17 mouse cellular contexts compared by ENCODE assay signal in the genomic region with DNA sequence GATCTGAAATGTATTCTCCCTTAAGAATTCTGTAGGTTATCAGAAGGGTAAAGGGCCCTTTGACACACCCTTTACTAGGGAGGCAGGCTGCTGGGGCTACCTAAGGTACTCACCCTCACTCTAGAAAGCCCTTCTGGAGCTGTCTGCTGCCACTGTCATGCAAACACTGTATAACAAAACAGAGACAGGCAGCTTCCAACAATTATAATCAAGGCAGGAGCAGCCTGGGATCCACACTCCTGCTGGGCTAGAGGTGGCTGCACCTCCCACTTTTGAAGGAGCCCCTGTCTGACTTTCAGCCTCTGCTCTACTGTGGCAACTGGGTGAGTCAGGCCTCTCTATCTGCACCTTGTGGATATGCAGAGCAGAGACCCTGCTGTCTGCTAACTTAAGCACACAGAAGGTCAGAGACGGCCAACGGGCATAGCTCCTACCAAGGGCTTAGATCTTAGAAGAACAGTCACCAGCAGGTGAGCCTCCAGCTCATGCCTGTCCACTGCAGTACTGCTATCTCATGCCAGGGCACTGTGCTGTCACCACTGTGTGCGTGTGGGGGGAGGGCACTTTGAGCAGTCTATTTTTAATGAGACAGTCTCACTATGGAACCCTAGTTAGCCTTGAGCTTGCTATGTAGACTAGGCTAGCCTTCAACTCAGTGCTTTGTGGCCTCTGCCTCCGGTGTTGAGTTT. TPM values are rescaled to one million over a fixed set of nuclear protein-coding genes. Genes with fewer than 3 reads are reported as not detected.
DNase-seq lines count a peak whose midpoint lies in the region; ATAC-seq and TF ChIP-seq lines count a peak whose summit lies in the region.
"Had no signal": no experiment of that assay in that cellular context is flagged by ENCODE, and none has a peak within 500 bp of the region (broad histone marks: within the 10 kb centered on the region; RNA-seq: fewer than 3 reads in every experiment).

No protein-coding gene starts in this region.

- no peaks in the 10 kb centered on the region for H3K9me3 ChIP-seq in intestine, embryonic 16.5 days (ENCODE audit: control insufficient read depth, low read length)
- H3K9me3 ChIP-seq in intestine, postnatal 0 days (ENCODE audit: control insufficient read depth), result no peaks in the 10 kb centered on the region
- H3K9me3 ChIP-seq: hindbrain, embryonic 15.5 days; neural tube, embryonic 12.5 days had no signal

- H3K27me3 ChIP-seq in intestine, embryonic 16.5 days (replicated peaks; ENCODE audit: control insufficient read depth, insufficient read depth, low read length), result no peaks in the 10 kb centered on the region
- no peaks in the 10 kb centered on the region for H3K27me3 ChIP-seq in intestine, postnatal 0 days (replicated peaks; ENCODE audit: control insufficient read depth, insufficient read depth, low read length)
- H3K27me3 ChIP-seq: hindbrain, embryonic 15.5 days; neural tube, embryonic 12.5 days had no signal

- 0 out of 2 replicates have a peak, but pooled peaks cover 2% of the 10 kb centered on the region for H3K4me1 ChIP-seq in intestine, embryonic 16.5 days (ENCODE audit: control insufficient read depth, insufficient read depth, low read length)
- no peaks in the 10 kb centered on the region for H3K4me1 ChIP-seq in intestine, postnatal 0 days (replicated peaks; ENCODE audit: control insufficient read depth, insufficient read depth, low read length)
- H3K4me1 ChIP-seq: hindbrain, embryonic 15.5 days; neural tube, embryonic 12.5 days had no signal

- no peak overlapping the region for H3K27ac ChIP-seq in intestine, embryonic 16.5 days (ENCODE audit: low read length)
- H3K27ac ChIP-seq in intestine, postnatal 0 days (ENCODE audit: low read depth, low read length), result no peak overlapping the region
- H3K27ac ChIP-seq: hindbrain, embryonic 15.5 days; neural tube, embryonic 12.5 days had no signal

- TF ChIP-seq CTCF in intestine, postnatal 0 days (IDR thresholded peaks at IDR 0.05; ENCODE audit: low read depth), result no peak

- no peak overlapping the region for H3K9ac ChIP-seq in intestine, embryonic 16.5 days (ENCODE audit: low read depth, low read length)
- no peak overlapping the region for H3K9ac ChIP-seq in intestine, postnatal 0 days (ENCODE audit: low read depth, low read length)
- H3K9ac ChIP-seq: hindbrain, embryonic 15.5 days; neural tube, embryonic 12.5 days had no signal

- peak; percentile 41 for ATAC-seq in intestine, embryonic 16.5 days
- ATAC-seq in intestine, postnatal 0 days, result no peak
- ATAC-seq in common myeloid progenitor, adult 5-6 weeks (replicated peaks; ENCODE audit: low read depth, poor library complexity, severe bottlenecking), result 0 out of 2 replicates have a peak, but pooled peaks have one; percentile 7
- ATAC-seq: CD4-positive, CD25-positive, alpha-beta regulatory T cell, adult 4 months had no signal

- peaks cover 15% of the 10 kb centered on the region; the same call in 1 of the 2 replicates for H3K36me3 ChIP-seq in intestine, embryonic 16.5 days (ENCODE audit: control insufficient read depth, insufficient read depth, low read length)
- peaks cover 59% of the 10 kb centered on the region for H3K36me3 ChIP-seq in intestine, postnatal 0 days (ENCODE audit: control insufficient read depth, insufficient read depth)

- DNase-seq in thymus, postnatal 4 days, result peak; percentile 1
- DNase-seq in thymus, postnatal 36 days, result no peak
- DNase-seq in retina, postnatal 1 day, result no peak
- DNase-seq in thymus, postnatal 14 days, result no peak
- DNase-seq: adrenal gland, postnatal 14 days; cerebellum, postnatal 25 days; gastrocnemius, postnatal 36 days; lung, postnatal 36 days had no signal

- no peak overlapping the region for H3K4me2 ChIP-seq in intestine, embryonic 16.5 days (ENCODE audit: low read depth, low read length)
- no peak overlapping the region for H3K4me2 ChIP-seq in intestine, postnatal 0 days (replicated peaks; ENCODE audit: low read depth)
- H3K4me2 ChIP-seq: hindbrain, embryonic 15.5 days; neural tube, embryonic 12.5 days had no signal

- no peak overlapping the region for H3K4me3 ChIP-seq in intestine, embryonic 16.5 days (ENCODE audit: low read length)
- no peak overlapping the region for H3K4me3 ChIP-seq in intestine, postnatal 0 days (ENCODE audit: low read depth, low read length)
- H3K4me3 ChIP-seq: hindbrain, embryonic 15.5 days; neural tube, embryonic 12.5 days had no signal

- WGBS in intestine, embryonic 16.5 days, result 78% methylated on average over 4 of the region's 4 CpGs
- WGBS in intestine, postnatal 0 days, result 83% methylated on average over 4 of the region's 4 CpGs

RNA-seq across cellular contexts. Expression of gene Hnrnph1, which starts 14.6 kb away (rescaled TPM):
- 243 and 262 TPM in 2 replicates for polyA plus RNA-seq in intestine, embryonic 16.5 days (2015; fragmentation: Nextera tagmentation; extraction: Ambion mirVana)
- 111 and 112 TPM in 2 replicates for polyA plus RNA-seq in intestine, postnatal 0 days (2015; fragmentation: Nextera tagmentation; extraction: Ambion mirVana)
- total RNA-seq in common myeloid progenitor, adult 5-6 weeks (2017), result 987 and 1,045 TPM in 2 replicates

RNA-seq across cellular contexts. Expression of gene Cby3, which starts 37.2 kb away (rescaled TPM):
- 0.20 and 0.21 TPM in 2 replicates for polyA plus RNA-seq in intestine, embryonic 16.5 days (2015; fragmentation: Nextera tagmentation; extraction: Ambion mirVana)
- polyA plus RNA-seq in intestine, postnatal 0 days (2015; fragmentation: Nextera tagmentation; extraction: Ambion mirVana), result 0.17 and 0.30 TPM in 2 replicates
- not detected in 2 replicates for total RNA-seq in common myeloid progenitor, adult 5-6 weeks (2017)
- total RNA-seq: adrenal gland, postnatal 14 days; gastrocnemius, postnatal 36 days; left cerebral cortex, postnatal 14 days; liver, adult 2 months had no signal
- polyA plus RNA-seq: CD4-positive, CD25-positive, alpha-beta regulatory T cell, adult 4 months; embryonic facial prominence, embryonic 11.5 days; liver, adult 2 months; neural tube, embryonic 12.5 days had no signal

RNA-seq across cellular contexts. Expression of gene Rufy1, which starts 39.5 kb away (rescaled TPM):
- polyA plus RNA-seq in intestine, embryonic 16.5 days (2015; fragmentation: Nextera tagmentation; extraction: Ambion mirVana), result 19.5 and 20.2 TPM in 2 replicates
- polyA plus RNA-seq in intestine, postnatal 0 days (2015; fragmentation: Nextera tagmentation; extraction: Ambion mirVana), result 19.1 and 21.1 TPM in 2 replicates
- 39.4 and 39.7 TPM in 2 replicates for total RNA-seq in common myeloid progenitor, adult 5-6 weeks (2017)
